Mouse (Mus musculus) liver, embryonic 16.5 days (tissue): ENCODE measurements at regions not wholly inside any gene's neighbourhood (a gene's known extent, or its start where the extent isn't known, plus 50 kb on each side); places are given as distances from the start of the nearest gene placed in this dataset.
"Not testable (repeated sequence)": the region's sequence is repeated elsewhere in the genome, so short reads cannot be mapped to it uniquely, and the experiment has no call there.

Experiments
- ATAC-seq: fragments of 200-750 bp; cut with Nextera tagmentation; 2 replicates; pipeline ENCODE4 v1.8.0; 2017; ENCODE audit warnings: low read depth, mild to moderate bottlenecking, moderate number of reproducible peaks, moderate library complexity
- H3K27ac ChIP-seq: fragments of 300-500 bp; sonication (generic); 2 replicates; pipeline ENCODE4 v1.5.1; 2014; ENCODE audit warnings: mild to moderate bottlenecking, low read length
- H3K27me3 ChIP-seq: fragments of 300-500 bp; sonication (generic); 2 replicates; pipeline ENCODE4 v1.6.1; 2014; ENCODE audit warnings: low read depth, low read length, mixed read lengths; ENCODE audit not compliant: control insufficient read depth, insufficient read depth
- H3K36me3 ChIP-seq: fragments of 300-500 bp; sonication (generic); 2 replicates; pipeline ENCODE4 v1.6.1; 2014; ENCODE audit warnings: mild to moderate bottlenecking; ENCODE audit not compliant: control insufficient read depth, insufficient read depth
- H3K4me1 ChIP-seq: fragments of 300-500 bp; sonication (generic); 2 replicates; pipeline ENCODE4 v1.6.1; 2014; ENCODE audit warnings: low read depth, low read length, mixed read lengths; ENCODE audit not compliant: control insufficient read depth
- H3K4me2 ChIP-seq: fragments of 300-500 bp; sonication (generic); 2 replicates; pipeline ENCODE4 v1.6.1; 2014; ENCODE audit warnings: low read depth, low read length, mixed read lengths
- H3K4me3 ChIP-seq: fragments of 300-500 bp; sonication (generic); 2 replicates; pipeline ENCODE4 v1.5.1; 2014; ENCODE audit warnings: low read depth, mild to moderate bottlenecking, low read length
- H3K9ac ChIP-seq: fragments of 300-500 bp; sonication (generic); 2 replicates; pipeline ENCODE4 v1.6.1; 2014; ENCODE audit warnings: low read depth, low read length
- H3K9me3 ChIP-seq: fragments of 300-500 bp; sonication (generic); replicated peaks from 2 replicates; pipeline ENCODE4 v1.6.1; 2016; ENCODE audit warnings: low read length; ENCODE audit not compliant: control insufficient read depth
- WGBS: fragments of 180-500 bp; shearing (Covaris S2); extraction: QIAGEN DNeasy Blood & Tissue Kit; methylation state at CpG from one replicate; pipeline ENCODE4 v1.1.7; 2014; ENCODE audit not compliant: insufficient replicate concordance; 5-methylcytosine and 5-hydroxymethylcytosine counted together

- Histone ChIP-seq H3K9ac (no peak overlapping the region), H3K4me1 (no peaks in the 10 kb centered on the region)
- 39% methylated on average over 3 of the region's 3 CpGs for WGBS
Observed at GRCm38 (mm10) chr2:92809226-92809625, 105.7 kb upstream of the Syt13 start.

GRCm38 (mm10) chr2:92809681-92810323 lies 105.1 kb upstream of the Syt13 start:
- no peak for ATAC-seq
- H3K4me1 ChIP-seq: no peaks in the 10 kb centered on the region
- no peaks in the 10 kb centered on the region for H3K27me3 ChIP-seq
- 47% methylated on average over 4 of the region's 4 CpGs for WGBS
- H3K36me3 ChIP-seq: no peaks in the 10 kb centered on the region
- H3K9ac ChIP-seq: no peak overlapping the region
- no peak overlapping the region for H3K27ac ChIP-seq
- H3K9me3 ChIP-seq: no peaks in the 10 kb centered on the region
- H3K4me3 ChIP-seq: no peak overlapping the region
- no peak overlapping the region for H3K4me2 ChIP-seq

More at GRCm38 (mm10) chr2:92809226-92809625, 105.7 kb upstream of the Syt13 start:
- no peak overlapping the region for H3K27ac ChIP-seq
- H3K4me3 ChIP-seq: no peak overlapping the region
- no peaks in the 10 kb centered on the region for H3K9me3 ChIP-seq
- ATAC-seq: no peak
- no peaks in the 10 kb centered on the region for H3K36me3 ChIP-seq
- no peak overlapping the region for H3K4me2 ChIP-seq
- H3K27me3 ChIP-seq: no peaks in the 10 kb centered on the region

GRCm38 (mm10) chr2:92810956-92811355 lies 103.9 kb upstream of the Syt13 start:
- not testable (repeated sequence) for H3K27me3 ChIP-seq, H3K4me3 ChIP-seq, ATAC-seq, H3K4me1 ChIP-seq, H3K27ac ChIP-seq, H3K4me2 ChIP-seq, H3K36me3 ChIP-seq, H3K9ac ChIP-seq, H3K9me3 ChIP-seq
- 5% methylated on average over 6 of the region's 6 CpGs for WGBS

GRCm38 (mm10) chr2:92813028-92813427 lies 101.9 kb upstream of the Syt13 start:
- Histone ChIP-seq H3K36me3 (no peaks in the 10 kb centered on the region), H3K4me2 (no peak overlapping the region), H3K4me1 (no peaks in the 10 kb centered on the region), H3K27me3 (no peaks in the 10 kb centered on the region), H3K27ac (no peak overlapping the region), H3K9me3 (no peaks in the 10 kb centered on the region), H3K9ac (no peak overlapping the region), H3K4me3 (no peak overlapping the region)
- WGBS: 47% methylated on average over 11 of the region's 11 CpGs
- ATAC-seq: no peak

GRCm38 (mm10) chr2:92819586-92819985 lies 95.3 kb upstream of the Syt13 start:
- Histone ChIP-seq H3K4me2 (no peak overlapping the region), H3K27me3 (no peaks in the 10 kb centered on the region), H3K9me3 (no peaks in the 10 kb centered on the region), H3K4me1 (no peaks in the 10 kb centered on the region), H3K27ac (no peak overlapping the region), H3K9ac (no peak overlapping the region), H3K36me3 (no peaks in the 10 kb centered on the region), H3K4me3 (no peak overlapping the region)
- 53% methylated on average over 6 of the region's 6 CpGs for WGBS
- no peak for ATAC-seq

GRCm38 (mm10) chr2:92824325-92824724 lies 90.6 kb upstream of the Syt13 start:
- Histone ChIP-seq H3K4me1 (no peaks in the 10 kb centered on the region), H3K36me3 (no peaks in the 10 kb centered on the region), H3K27ac (no peak overlapping the region), H3K27me3 (no peaks in the 10 kb centered on the region), H3K9ac (no peak overlapping the region), H3K4me3 (no peak overlapping the region), H3K4me2 (no peak overlapping the region), H3K9me3 (no peaks in the 10 kb centered on the region)
- ATAC-seq: no peak
- WGBS: 50% methylated on average over 1 of the region's 1 CpGs

GRCm38 (mm10) chr2:92825395-92825794 lies 89.5 kb upstream of the Syt13 start:
- 26% methylated on average over 6 of the region's 6 CpGs for WGBS
- Histone ChIP-seq H3K27me3 (no peaks in the 10 kb centered on the region), H3K4me1 (no peaks in the 10 kb centered on the region), H3K4me2 (no peak overlapping the region), H3K9ac (no peak overlapping the region), H3K27ac (no peak overlapping the region), H3K4me3 (no peak overlapping the region), H3K36me3 (no peaks in the 10 kb centered on the region), H3K9me3 (no peaks in the 10 kb centered on the region)
- ATAC-seq: no peak

- Histone ChIP-seq H3K4me2 (no peak overlapping the region), H3K9me3 (no peaks in the 10 kb centered on the region), H3K4me3 (no peak overlapping the region), H3K36me3 (no peaks in the 10 kb centered on the region), H3K27me3 (no peaks in the 10 kb centered on the region), H3K27ac (no peak overlapping the region), H3K4me1 (no peaks in the 10 kb centered on the region), H3K9ac (no peak overlapping the region)
- ATAC-seq: no peak
- WGBS: 51% methylated on average over 2 of the region's 2 CpGs
Observed at GRCm38 (mm10) chr2:92830134-92830533, 84.8 kb upstream of the Syt13 start.

- no peaks in the 10 kb centered on the region for H3K4me1 ChIP-seq
- H3K9ac ChIP-seq: no peak overlapping the region
- WGBS: 16% methylated on average over 7 of the region's 7 CpGs
- no peaks in the 10 kb centered on the region for H3K27me3 ChIP-seq
- H3K9me3 ChIP-seq: no peaks in the 10 kb centered on the region
- no peak overlapping the region for H3K4me3 ChIP-seq
- no peak overlapping the region for H3K4me2 ChIP-seq
- no peak for ATAC-seq
- no peak overlapping the region for H3K27ac ChIP-seq
- H3K36me3 ChIP-seq: no peaks in the 10 kb centered on the region
Observed at GRCm38 (mm10) chr2:92831784-92832183, 83.1 kb upstream of the Syt13 start.
